Mouse (Mus musculus) heart, postnatal 0 days (tissue): ENCODE measurements at regions not wholly inside any gene's neighbourhood (a gene's known extent, or its start where the extent isn't known, plus 50 kb on each side); places are given as distances from the start of the nearest gene placed in this dataset.

Experiments
- CTCF ChIP-seq: IDR thresholded peaks from 2 replicates; pipeline ENCODE4 v1.5.1; 2016; ENCODE audit warnings: antibody characterized with exemption, control low read depth, low read depth
- EP300 ChIP-seq: IDR thresholded peaks from 2 replicates; pipeline ENCODE4 v1.6.1; 2016; ENCODE audit warnings: antibody characterized with exemption, low read depth

DNA sequence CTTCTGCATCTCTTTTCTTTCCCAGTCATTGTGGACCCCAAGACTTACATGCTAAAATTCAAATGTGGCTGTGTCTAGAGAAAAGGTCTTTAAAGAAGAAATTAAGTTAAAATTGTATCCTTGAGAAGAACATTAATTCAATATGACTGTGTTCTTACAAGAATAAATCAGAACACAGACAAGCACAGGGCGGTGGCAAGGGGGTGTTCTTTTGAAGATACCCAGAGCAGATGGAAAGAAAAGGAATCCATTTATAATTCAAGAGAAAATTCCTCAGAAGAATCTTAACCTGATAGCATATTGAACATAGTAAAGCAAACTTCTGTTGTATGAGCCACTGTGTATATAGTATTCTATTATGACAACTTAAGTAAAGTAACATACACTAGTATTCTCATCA lies 436.7 kb downstream of the Psat1 start:
- no peak for TF ChIP-seq EP300
- no peak for TF ChIP-seq CTCF
